Mouse (Mus musculus) MEL (cell line): ENCODE measurements around the gene Nat8f4.

Experiments
- BHLHE40 ChIP-seq: IDR thresholded peaks from 2 replicates; pipeline ENCODE4 v1.6.1; 2012; ENCODE audit warnings: low read depth, mild to moderate bottlenecking, inconsistent platforms, low read length, improper control_type of control experiment, borderline replicate concordance
- CHD1 ChIP-seq: IDR thresholded peaks from 2 replicates; pipeline ENCODE4 v1.6.1; 2012; ENCODE audit warnings: low read depth, mild to moderate bottlenecking, inconsistent platforms, low read length, improper control_type of control experiment
- CHD2 ChIP-seq: IDR thresholded peaks from 2 replicates; pipeline ENCODE4 v1.6.1; 2011; ENCODE audit warnings: low read length, improper control_type of control experiment
- CTCF ChIP-seq, 3 experiments: IDR thresholded peaks in 2 of 3; conservative IDR thresholded peaks in 1 of 3; 2 replicates each; pipeline ENCODE4 v1.5.1; 2011 to 2012; ENCODE audit warnings: low read length in 3 of 3, low read depth in 2 of 3, mild to moderate bottlenecking in 2 of 3, improper control_type of control experiment in 1 of 3, inconsistent platforms in 1 of 3, mixed read lengths in 1 of 3, moderate library complexity in 1 of 3; ENCODE audit not compliant: control insufficient read depth in 1 of 3, insufficient read depth in 1 of 3, poor library complexity in 1 of 3, severe bottlenecking in 1 of 3
- NELFE ChIP-seq: IDR thresholded peaks from 2 replicates; pipeline ENCODE4 v1.6.1; 2011; ENCODE audit warnings: low read depth, low read length, improper control_type of control experiment
- NRF1 ChIP-seq: IDR thresholded peaks from 2 replicates; pipeline ENCODE4 v1.6.1; 2014; ENCODE audit warnings: low read depth, mild to moderate bottlenecking, inconsistent platforms, low read length, improper control_type of control experiment, moderate library complexity; ENCODE audit not compliant: poor library complexity, insufficient read depth, severe bottlenecking
- POLR2A ChIP-seq, 2 experiments: IDR thresholded peaks; 2 replicates each; pipeline ENCODE4 v1.6.1; 2011 to 2012; ENCODE audit warnings: low read length in 2 of 2, mild to moderate bottlenecking in 2 of 2, control low read depth in 1 of 2, improper control_type of control experiment in 1 of 2, low read depth in 1 of 2, moderate library complexity in 1 of 2; ENCODE audit not compliant: control insufficient read depth in 1 of 2, insufficient read depth in 1 of 2, poor library complexity in 1 of 2
- SIN3A ChIP-seq: IDR thresholded peaks from 2 replicates; pipeline ENCODE4 v1.6.1; 2012; ENCODE audit warnings: low read length, improper control_type of control experiment, inconsistent platforms
- SMC3 ChIP-seq: IDR thresholded peaks from 2 replicates; pipeline ENCODE4 v1.6.1; 2011; ENCODE audit warnings: low read depth, low read length, improper control_type of control experiment
- TBP ChIP-seq: IDR thresholded peaks from 2 replicates; pipeline ENCODE4 v1.8.0; 2011; ENCODE audit warnings: low read depth, low read length, improper control_type of control experiment
- ZC3H11A ChIP-seq: IDR thresholded peaks from 2 replicates; pipeline ENCODE4 v1.6.1; 2012; ENCODE audit warnings: low read depth, mild to moderate bottlenecking, inconsistent platforms, low read length, improper control_type of control experiment
- ZMIZ1 ChIP-seq: IDR thresholded peaks from 2 replicates; pipeline ENCODE4 v1.6.1; 2012; ENCODE audit warnings: low read depth, mild to moderate bottlenecking, inconsistent platforms, low read length, improper control_type of control experiment, moderate library complexity

DNA sequence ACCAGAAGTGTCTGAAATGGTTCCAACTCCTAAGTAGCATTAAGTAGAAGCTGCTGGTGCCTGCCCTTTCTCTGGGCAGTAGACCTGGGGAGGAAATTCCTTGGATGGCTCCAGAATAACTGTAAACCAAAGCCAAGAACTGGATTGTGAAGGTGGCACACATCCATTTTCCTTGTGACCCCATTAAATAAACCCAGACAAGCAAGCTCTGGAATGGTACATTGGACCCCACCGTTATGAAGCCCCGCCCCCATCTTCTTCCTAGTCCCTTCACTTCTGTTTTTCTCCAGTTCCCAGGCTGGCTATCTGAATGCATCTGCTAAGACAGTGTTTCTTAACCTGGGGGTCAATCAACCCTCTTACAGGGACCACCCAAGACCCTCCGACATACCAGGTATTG lies 6.9 kb upstream of the Nat8f4 start, which contains the start of gene Tprkb:
- TF ChIP-seq SIN3A (no peak), SMC3 (no peak), TBP (no peak), BHLHE40 (no peak), CTCF (IDR thresholded peaks at IDR 0.05 in 2 of 3, conservative IDR thresholded peaks at IDR 0.05 in 1 of 3; ENCODE audit: control insufficient read depth in 1 of 3, insufficient read depth in 1 of 3, low read depth in 2 of 3, low read length in 3 of 3, poor library complexity in 1 of 3, severe bottlenecking in 1 of 3) (no peak), POLR2A (IDR thresholded peaks at IDR 0.05; ENCODE audit: control insufficient read depth in 1 of 2, insufficient read depth in 1 of 2, low read depth in 1 of 2, low read length in 2 of 2, poor library complexity in 1 of 2) (no peak), CHD1 (no peak), ZMIZ1 (no peak), NELFE (no peak), ZC3H11A (no peak), CHD2 (no peak), NRF1 (no peak)
